Mouse (Mus musculus): ENCODE measurements around the gene Olfr1358. TPM values are rescaled to one million over a fixed set of nuclear protein-coding genes. Genes with fewer than 3 reads are reported as not detected.
"Not testable (repeated sequence)": the region's sequence is repeated elsewhere in the genome, so short reads cannot be mapped to it uniquely, and the experiment has no call there.

Olfr1358 gene
- total RNA-seq (2021): not detected
- long read RNA-seq, experiment 1: 0 reads
- long read RNA-seq, experiment 2: 0 reads

GRCm38 (mm10) chr10:78517128-78517527 is at the start of gene Olfr1358:
TSS of gene Olfr1358 (plus strand) at chr10:78517428.
- DNase-seq (ENCODE audit: low spot score): no peak

GRCm38 (mm10) chr10:78467761-78468310 is 49.4 kb upstream of the Olfr1358 start:
- peak; percentile 48 for DNase-seq (ENCODE audit: low spot score)

DNA sequence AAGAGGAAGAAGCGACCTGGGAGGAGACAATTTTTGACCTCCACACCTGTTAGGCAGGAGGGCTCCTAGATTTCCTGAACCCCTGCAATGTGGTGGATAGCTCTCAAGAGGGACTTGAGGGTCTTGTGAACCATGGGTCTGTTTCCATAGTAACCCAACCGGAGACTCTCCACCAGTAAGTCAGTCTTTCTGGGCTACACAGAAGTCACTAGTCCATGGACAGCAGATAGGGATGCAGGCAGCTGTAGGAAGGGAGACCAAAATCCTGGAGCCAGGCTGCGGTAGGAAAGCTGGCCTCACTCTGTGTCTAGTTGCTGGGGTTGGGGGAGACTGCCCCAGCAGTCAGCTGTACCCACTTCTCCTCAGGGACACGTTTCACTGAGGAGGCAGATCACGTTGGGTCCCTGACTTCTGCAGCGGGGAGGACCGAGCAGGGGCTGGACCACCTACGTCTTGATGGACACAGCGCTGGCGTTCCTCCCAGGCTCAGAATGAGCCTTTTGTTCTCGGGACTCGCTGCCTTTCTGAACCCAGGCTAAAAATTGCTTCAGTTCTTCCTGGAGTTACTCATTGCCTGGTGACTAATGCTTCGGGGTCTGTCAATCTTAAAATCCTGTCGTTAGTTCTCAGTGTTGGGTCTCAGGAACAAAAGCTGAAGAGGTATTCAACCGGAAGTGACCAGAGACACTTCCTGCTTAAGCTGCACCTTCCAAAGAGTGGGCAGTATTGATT is 46.5 kb upstream of the Olfr1358 start:
- DNase-seq (ENCODE audit: low spot score): no peak

GRCm38 (mm10) chr10:78472046-78472445 is 45.2 kb upstream of the Olfr1358 start:
- no peak for DNase-seq (ENCODE audit: low spot score)

GRCm38 (mm10) chr10:78473434-78473833 is 43.8 kb upstream of the Olfr1358 start:
- DNase-seq (ENCODE audit: low spot score): no peak

DNA sequence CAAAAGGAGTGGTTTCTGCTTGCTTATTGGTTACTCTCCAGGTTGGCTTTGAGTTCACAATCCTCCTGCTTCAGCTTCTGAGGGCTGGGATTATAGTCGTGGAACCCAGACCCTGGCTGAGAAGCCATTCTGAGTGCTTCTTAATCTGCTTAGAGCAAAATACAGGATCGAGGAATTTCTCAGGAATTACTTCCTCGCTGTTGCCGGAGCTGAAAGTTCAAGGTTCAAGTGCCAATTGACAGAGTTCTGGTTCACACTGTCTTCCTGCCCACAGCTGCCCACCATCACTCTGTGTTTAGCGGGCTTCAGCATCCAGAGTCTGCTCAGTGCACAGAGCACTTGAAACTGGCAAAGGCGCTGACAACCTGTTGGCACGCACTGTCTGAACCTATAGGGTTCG is 42.5 kb upstream of the Olfr1358 start:
- no peak for DNase-seq (ENCODE audit: low spot score)

DNA sequence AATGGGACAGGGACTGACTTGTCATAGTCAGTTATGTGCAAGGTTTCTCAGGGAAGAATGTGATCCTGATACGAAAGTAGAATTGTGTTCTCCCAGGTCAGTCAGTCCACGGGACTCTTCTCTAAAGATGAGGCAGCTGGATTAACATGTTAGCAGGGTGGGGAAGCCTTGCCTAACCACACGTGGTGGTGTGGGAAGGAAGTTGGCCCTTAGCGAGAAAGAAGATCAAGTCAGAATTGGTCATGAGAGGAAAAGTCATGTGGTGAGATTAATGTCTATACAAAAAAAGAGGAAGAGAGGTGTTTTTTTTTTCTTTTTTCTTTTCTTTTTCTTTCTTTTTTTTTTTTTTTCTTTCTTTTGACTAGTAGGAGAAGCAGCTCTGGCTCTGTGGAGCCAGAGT is 40.4 kb upstream of the Olfr1358 start:
- DNase-seq (ENCODE audit: low spot score): no peak

DNA sequence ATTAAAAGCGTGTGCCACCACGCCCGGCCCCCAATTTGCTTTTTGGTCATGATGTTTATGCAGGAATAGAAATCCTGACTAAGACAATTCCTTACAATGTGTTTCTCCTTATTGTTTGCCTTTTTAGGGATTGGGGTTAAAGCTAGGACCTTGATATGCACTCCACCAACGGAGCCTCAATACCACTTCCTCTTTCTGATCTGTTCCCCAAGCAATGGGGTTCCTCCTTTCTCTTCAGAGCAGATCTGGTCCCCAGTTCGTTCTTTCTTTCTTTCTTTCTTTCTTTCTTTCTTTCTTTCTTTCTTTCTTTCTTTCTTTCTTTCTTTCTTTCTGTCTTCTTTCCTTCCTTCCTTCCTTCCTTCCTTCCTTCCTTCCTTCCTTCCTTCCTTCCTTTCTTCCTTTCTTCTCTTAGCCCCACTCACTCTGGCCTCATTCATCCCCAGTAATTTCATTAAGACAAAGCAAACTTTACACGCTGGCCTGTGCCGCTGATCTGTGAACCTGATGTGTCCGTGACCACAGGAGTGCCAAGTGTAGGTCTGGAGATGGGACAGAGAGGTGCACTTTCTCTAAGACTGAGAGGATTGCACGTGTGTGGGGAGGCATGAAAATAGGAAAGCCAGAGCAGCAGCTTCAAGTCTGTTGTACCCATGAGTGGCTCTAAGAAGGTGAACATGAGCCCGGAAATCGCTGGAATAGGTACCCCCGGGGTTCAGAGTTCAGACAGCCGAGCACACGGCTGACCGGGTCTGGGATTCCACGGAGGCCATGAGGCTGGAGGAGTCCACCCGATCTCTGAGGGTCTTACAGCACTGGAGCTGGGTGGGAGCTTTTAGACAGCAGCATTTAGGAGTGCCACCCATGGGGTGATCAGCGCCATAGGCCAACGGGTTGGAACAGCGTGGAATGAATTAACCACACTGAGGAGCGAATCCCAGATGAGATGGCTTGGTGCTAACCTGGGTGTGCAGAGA is 36.0 kb upstream of the Olfr1358 start:
- no peak for DNase-seq (ENCODE audit: low spot score)

DNA sequence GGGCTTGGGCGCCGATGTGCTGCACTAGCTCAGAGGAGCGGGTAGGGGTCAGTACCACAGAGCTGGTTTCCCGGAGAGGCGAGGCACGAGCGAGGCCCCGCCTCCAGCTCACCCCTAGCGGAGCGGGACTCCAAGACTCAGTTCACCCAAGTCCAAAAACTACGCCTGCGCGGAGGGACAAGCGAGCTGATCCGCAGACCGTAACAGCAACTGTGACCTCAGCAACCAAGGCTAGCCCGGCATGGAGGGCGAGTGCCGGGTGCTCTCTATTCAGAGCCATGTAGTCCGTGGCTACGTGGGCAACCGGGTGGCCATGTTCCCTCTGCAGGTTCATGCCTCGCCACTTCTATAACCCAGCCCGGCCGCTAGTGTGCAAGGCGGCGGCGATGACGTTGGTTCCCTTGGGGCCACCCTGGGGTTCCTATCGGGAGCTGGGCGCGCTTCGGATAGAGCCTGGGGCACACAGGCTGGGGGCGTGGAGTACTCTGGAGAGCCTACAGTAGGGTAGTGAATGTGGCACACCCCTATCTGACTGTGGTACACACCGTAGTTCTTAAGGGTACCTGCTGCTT is 35.2 kb upstream of the Olfr1358 start:
- no peak for DNase-seq (ENCODE audit: low spot score)

DNA sequence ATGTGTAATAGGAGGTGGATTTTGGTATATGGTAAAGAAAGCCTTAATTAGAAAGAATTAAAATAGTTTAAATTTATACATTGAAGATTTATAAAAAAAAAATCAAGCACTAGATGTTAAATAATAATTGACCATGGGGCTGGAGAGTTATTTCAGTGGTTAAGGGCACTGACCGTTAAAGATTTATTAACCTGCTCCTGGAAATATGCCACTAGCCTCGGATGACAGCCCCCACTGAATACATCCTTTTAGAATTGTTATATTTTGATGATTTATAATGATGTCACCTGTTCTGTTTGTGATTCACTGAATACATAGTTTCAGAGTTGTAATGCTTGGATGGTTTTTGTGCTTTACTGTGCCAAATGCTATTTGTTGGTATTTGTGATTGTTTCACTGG is 31.9 kb upstream of the Olfr1358 start:
- not testable (repeated sequence) for DNase-seq (ENCODE audit: low spot score)

- no peak for DNase-seq (ENCODE audit: low spot score)
These were observed 30.4 kb upstream of the Olfr1358 start for GRCm38 (mm10) chr10:78486871-78487270.

GRCm38 (mm10) chr10:78487431-78488086 is 29.7 kb upstream of the Olfr1358 start:
- peak; percentile 85 for DNase-seq (ENCODE audit: low spot score)

- DNase-seq (ENCODE audit: low spot score): no peak
These were observed 14.1 kb upstream of the Olfr1358 start for GRCm38 (mm10) chr10:78502986-78503733.

- DNase-seq (ENCODE audit: low spot score): no peak
These were observed 2.6 kb downstream of the Olfr1358 start for GRCm38 (mm10) chr10:78519792-78520191.

DNA sequence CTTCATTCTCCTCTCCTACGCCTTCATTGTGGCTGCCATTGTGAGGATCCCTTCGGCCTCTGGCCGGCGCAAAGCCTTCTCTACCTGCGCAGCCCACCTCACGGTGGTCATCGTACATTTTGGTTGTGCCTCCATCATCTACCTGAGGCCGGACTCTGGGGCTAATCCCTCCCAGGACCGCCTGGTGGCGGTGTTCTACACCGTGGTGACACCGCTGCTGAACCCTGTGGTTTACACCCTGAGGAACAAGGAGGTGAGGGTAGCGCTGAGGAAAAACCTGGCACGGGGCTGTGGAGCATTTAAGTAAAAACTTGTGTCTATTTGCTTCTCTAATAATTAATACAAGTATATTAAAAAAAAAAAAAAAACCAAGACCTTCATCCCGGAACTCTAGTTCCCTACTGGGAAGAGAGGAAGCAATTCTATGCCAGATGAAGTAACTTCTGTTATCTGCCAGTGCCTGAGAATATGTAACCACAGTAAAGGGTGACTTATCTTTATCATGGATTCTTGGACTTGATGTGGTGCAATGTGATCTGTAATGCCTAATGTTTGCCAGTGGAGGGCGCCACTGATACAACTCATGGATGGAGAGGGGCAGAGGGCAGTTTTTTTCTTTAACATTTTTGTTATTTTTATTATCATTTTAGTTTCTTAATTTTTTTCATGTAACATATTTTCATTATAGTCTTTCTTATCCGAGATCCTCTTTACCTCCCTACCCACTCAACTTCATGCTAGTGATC is 3.2 kb downstream of the Olfr1358 start:
- DNase-seq (ENCODE audit: low spot score): no peak

GRCm38 (mm10) chr10:78525071-78525470 is 7.8 kb downstream of the Olfr1358 start:
- DNase-seq (ENCODE audit: low spot score): not testable (repeated sequence)

GRCm38 (mm10) chr10:78525511-78525910 is 8.3 kb downstream of the Olfr1358 start:
- no peak for DNase-seq (ENCODE audit: low spot score)

GRCm38 (mm10) chr10:78540943-78541342 is 23.7 kb downstream of the Olfr1358 start:
- no peak for DNase-seq (ENCODE audit: low spot score)

- DNase-seq (ENCODE audit: low spot score): no peak
These were observed 47.8 kb downstream of the Olfr1358 start for GRCm38 (mm10) chr10:78565070-78565469.

- DNase-seq (ENCODE audit: low spot score): no peak
These were observed 52.0 kb downstream of the Olfr1358 start for GRCm38 (mm10) chr10:78569191-78569590.
